ENCODE assay signal across 8 mouse cellular contexts in the genomic region with DNA sequence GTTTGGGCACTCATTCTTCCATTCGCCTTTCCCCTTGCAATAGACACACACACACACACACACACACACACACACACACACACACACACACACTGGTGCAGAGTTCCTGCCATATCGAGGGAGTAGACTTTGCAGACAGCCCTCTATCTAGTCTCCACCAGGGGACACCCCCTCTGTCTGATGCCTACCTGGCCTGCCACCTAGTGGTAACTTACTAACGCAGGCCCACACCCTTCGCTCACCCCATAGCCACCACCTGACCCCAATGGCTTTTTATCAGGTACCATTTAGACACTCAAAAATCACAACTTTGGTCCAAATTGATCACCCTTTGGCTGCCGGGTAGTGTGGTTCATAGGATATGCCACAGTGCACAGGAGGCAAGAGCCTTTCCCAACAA. TPM values are rescaled to one million over a fixed set of nuclear protein-coding genes. Genes with fewer than 3 reads are reported as not detected.
DNase-seq lines count a peak whose midpoint lies in the region; ATAC-seq lines count a peak whose summit lies in the region.

No protein-coding gene starts in this region.

- no peak overlapping the region for H3K27ac ChIP-seq in hindbrain, embryonic 10.5 days
- H3K27ac ChIP-seq in hindbrain, embryonic 12.5 days = no peak overlapping the region
- H3K27ac ChIP-seq in midbrain, embryonic 15.5 days = no peak overlapping the region

- H3K9ac ChIP-seq in hindbrain, embryonic 12.5 days = no peak overlapping the region
- no peak overlapping the region for H3K9ac ChIP-seq in midbrain, embryonic 15.5 days

- H3K27me3 ChIP-seq in hindbrain, embryonic 10.5 days (ENCODE audit: insufficient read depth, poor library complexity, severe bottlenecking) = no peaks in the 10 kb centered on the region
- no peaks in the 10 kb centered on the region for H3K27me3 ChIP-seq in hindbrain, embryonic 12.5 days
- no peaks in the 10 kb centered on the region for H3K27me3 ChIP-seq in midbrain, embryonic 15.5 days (replicated peaks)

- H3K36me3 ChIP-seq in hindbrain, embryonic 10.5 days = no peaks in the 10 kb centered on the region
- H3K36me3 ChIP-seq in hindbrain, embryonic 12.5 days = no peaks in the 10 kb centered on the region
- H3K36me3 ChIP-seq in midbrain, embryonic 15.5 days (replicated peaks) = no peaks in the 10 kb centered on the region

- 0 out of 2 replicates have a peak overlapping the region, but pooled peaks have one; percentile 12 for H3K4me3 ChIP-seq in hindbrain, embryonic 10.5 days
- H3K4me3 ChIP-seq in hindbrain, embryonic 12.5 days = no peak overlapping the region
- no peak overlapping the region for H3K4me3 ChIP-seq in midbrain, embryonic 15.5 days

- no peak for DNase-seq in hindbrain, embryonic 10.5 days (ENCODE audit: low spot score)
- peak; percentile 81 for DNase-seq in ES-CJ7 (ENCODE audit: low read depth, low spot score)
- DNase-seq in cerebellum, adult 8-10 months = no peak
- no peak for DNase-seq in heart, postnatal 36 days

- no peak for ATAC-seq in hindbrain, embryonic 12.5 days (ENCODE audit: low FRiP score)
- peak; percentile 68 to 76 for ATAC-seq in hematopoietic stem cell, adult 5-6 weeks (replicated peaks in 1 of 2; ENCODE audit: insufficient read depth in 1 of 2, low FRiP score in 2 of 2, low TSS enrichment in 1 of 2, low read depth in 1 of 2, poor library complexity in 2 of 2, severe bottlenecking in 2 of 2)
- ATAC-seq in midbrain, embryonic 15.5 days (replicated peaks) = 0 out of 2 replicates have a peak, but pooled peaks have one; percentile 53
- no peak for ATAC-seq in cerebellum, adult (ENCODE audit: insufficient number of reproducible peaks, low FRiP score, low TSS enrichment)

- no peak overlapping the region for H3K4me2 ChIP-seq in hindbrain, embryonic 12.5 days (replicated peaks)
- no peak overlapping the region for H3K4me2 ChIP-seq in midbrain, embryonic 15.5 days

- intact Hi-C loops in heart, postnatal 36 days (cut with DNase I) = no loop called here

- H3K4me1 ChIP-seq in hindbrain, embryonic 10.5 days (replicated peaks) = peaks cover 8% of the 10 kb centered on the region; the same call in 1 of the 2 replicates
- no peaks in the 10 kb centered on the region for H3K4me1 ChIP-seq in hindbrain, embryonic 12.5 days
- H3K4me1 ChIP-seq in midbrain, embryonic 15.5 days = no peaks in the 10 kb centered on the region

- no peaks in the 10 kb centered on the region for H3K9me3 ChIP-seq in hindbrain, embryonic 10.5 days
- H3K9me3 ChIP-seq in hindbrain, embryonic 12.5 days (replicated peaks) = no peaks in the 10 kb centered on the region
- H3K9me3 ChIP-seq in midbrain, embryonic 15.5 days = no peaks in the 10 kb centered on the region

- WGBS in hindbrain, embryonic 10.5 days = 49% methylated on average over 5 of the region's 5 CpGs
- 43% methylated on average over 5 of the region's 5 CpGs for whole genome bisulfite sequencing in hindbrain, embryonic 12.5 days
- WGBS in midbrain, embryonic 15.5 days = 45% methylated on average over 5 of the region's 5 CpGs

RNA-seq across cellular contexts. Expression of a gene that starts 18.7 kb away (rescaled TPM):
- 0.14 TPM in 1 of 2 replicates, not detected in the other for polyA plus RNA-seq in hindbrain, embryonic 10.5 days (2016; fragmentation: Nextera tagmentation; extraction: Ambion mirVana)
- 0.13 and 0.27 TPM in 2 replicates for polyA plus RNA-seq in hindbrain, embryonic 12.5 days (2016; fragmentation: Nextera tagmentation; extraction: Ambion mirVana)
- total RNA-seq in hematopoietic stem cell, adult 5-6 weeks (2017) = not detected in 2 replicates
- polyA plus RNA-seq in midbrain, embryonic 15.5 days (2015; fragmentation: Nextera tagmentation; extraction: Ambion mirVana) = 0.48 and 0.59 TPM in 2 replicates
- total RNA-seq in heart, postnatal 36 days (2021) = not detected

RNA-seq across cellular contexts. Expression of a gene that starts 54.1 kb away (rescaled TPM):
- polyA plus RNA-seq in hindbrain, embryonic 10.5 days (2016; fragmentation: Nextera tagmentation; extraction: Ambion mirVana) = 184 and 190 TPM in 2 replicates
- 264 and 270 TPM in 2 replicates for polyA plus RNA-seq in hindbrain, embryonic 12.5 days (2016; fragmentation: Nextera tagmentation; extraction: Ambion mirVana)
- 69.5 and 113 TPM in 2 replicates for total RNA-seq in hematopoietic stem cell, adult 5-6 weeks (2017)
- polyA plus RNA-seq in midbrain, embryonic 15.5 days (2015; fragmentation: Nextera tagmentation; extraction: Ambion mirVana) = 257 and 259 TPM in 2 replicates
- 10 to 100 TPM; 76.3 to 86.5 TPM for total RNA-seq in heart, postnatal 36 days (2021)

Comparison
In these comparisons a context has a peak if more than half of its experiments do, and no peak if none do; other contexts are left out.
1. ATAC-seq: peak in hematopoietic stem cell, adult 5-6 weeks (2 of 2) and midbrain, embryonic 15.5 days (single experiment); none in hindbrain, embryonic 12.5 days (single experiment) and cerebellum, adult (single experiment).